Mouse (Mus musculus) intestine, postnatal 0 days (tissue): ENCODE measurements at regions not wholly inside any gene's neighbourhood (a gene's known extent, or its start where the extent isn't known, plus 50 kb on each side); places are given as distances from the start of the nearest gene placed in this dataset.

Experiments
- ATAC-seq: fragments of 200-750 bp; cut with Nextera tagmentation; 2 replicates; pipeline ENCODE4 v1.8.0; 2017; ENCODE audit warnings: mild to moderate bottlenecking, moderate TSS enrichment, moderate library complexity
- H3K27ac ChIP-seq: fragments of 300-500 bp; sonication (generic); 2 replicates; pipeline ENCODE4 v1.5.1; 2014; ENCODE audit warnings: mild to moderate bottlenecking, low read depth, low read length, moderate library complexity
- H3K27me3 ChIP-seq: fragments of 300-500 bp; sonication (generic); replicated peaks from 2 replicates; pipeline ENCODE4 v1.6.1; 2014; ENCODE audit warnings: low read length, mixed read lengths; ENCODE audit not compliant: control insufficient read depth, insufficient read depth
- H3K36me3 ChIP-seq: fragments of 300-500 bp; sonication (generic); 2 replicates; pipeline ENCODE4 v1.6.1; 2014; ENCODE audit warnings: mild to moderate bottlenecking, moderate library complexity; ENCODE audit not compliant: control insufficient read depth, insufficient read depth
- H3K4me1 ChIP-seq: fragments of 300-500 bp; sonication (generic); replicated peaks from 2 replicates; pipeline ENCODE4 v1.6.1; 2014; ENCODE audit warnings: antibody characterized with exemption, low read length, mixed read lengths; ENCODE audit not compliant: control insufficient read depth, insufficient read depth
- H3K4me2 ChIP-seq: fragments of 300-500 bp; sonication (generic); replicated peaks from 2 replicates; pipeline ENCODE4 v1.6.1; 2014; ENCODE audit warnings: low read depth, mild to moderate bottlenecking, moderate library complexity
- H3K4me3 ChIP-seq: fragments of 300-500 bp; sonication (generic); 2 replicates; pipeline ENCODE4 v1.5.1; 2014; ENCODE audit warnings: low read depth, low read length
- H3K9ac ChIP-seq: fragments of 300-500 bp; sonication (generic); 2 replicates; pipeline ENCODE4 v1.6.1; 2014; ENCODE audit warnings: mild to moderate bottlenecking, low read depth, low read length
- H3K9me3 ChIP-seq: fragments of 300-500 bp; sonication (generic); 2 replicates; pipeline ENCODE4 v1.6.1; 2016; ENCODE audit warnings: mixed run types; ENCODE audit not compliant: control insufficient read depth
- CTCF ChIP-seq: sonication (generic); IDR thresholded peaks from 2 replicates; pipeline ENCODE4 v1.5.1; 2016; ENCODE audit warnings: low read depth, mild to moderate bottlenecking, control low read depth, antibody characterized with exemption, moderate library complexity
- WGBS: fragments of 180-500 bp; shearing (Covaris S2); extraction: QIAGEN DNeasy Blood & Tissue Kit; methylation state at CpG from one replicate; pipeline ENCODE4 v1.1.7; 2014; 5-methylcytosine and 5-hydroxymethylcytosine counted together

- Histone ChIP-seq H3K4me3 (no peak overlapping the region), H3K27ac (no peak overlapping the region)
Observed at GRCm38 (mm10) chr6:108717681-108718080, 57.3 kb downstream of the Bhlhe40 start.

GRCm38 (mm10) chr6:108718887-108719286 is 58.5 kb downstream of the Bhlhe40 start:
- no peak overlapping the region for H3K4me2 ChIP-seq
- WGBS: 85% methylated on average over 3 of the region's 3 CpGs
- ATAC-seq: no peak
- no peaks in the 10 kb centered on the region for H3K27me3 ChIP-seq
- H3K9ac ChIP-seq: no peak overlapping the region
- no peak overlapping the region for H3K4me3 ChIP-seq
- TF ChIP-seq CTCF: no peak
- no peaks in the 10 kb centered on the region for H3K4me1 ChIP-seq
- H3K9me3 ChIP-seq: no peaks in the 10 kb centered on the region
- H3K27ac ChIP-seq: no peak overlapping the region
- H3K36me3 ChIP-seq: no peaks in the 10 kb centered on the region

More at GRCm38 (mm10) chr6:108717681-108718080, 57.3 kb downstream of the Bhlhe40 start:
- Histone ChIP-seq H3K9ac (no peak overlapping the region), H3K36me3 (no peaks in the 10 kb centered on the region), H3K9me3 (no peaks in the 10 kb centered on the region), H3K4me1 (no peaks in the 10 kb centered on the region), H3K4me2 (no peak overlapping the region), H3K27me3 (no peaks in the 10 kb centered on the region)
- ATAC-seq: no peak
- 33% methylated on average over 4 of the region's 4 CpGs for WGBS
- TF ChIP-seq CTCF: no peak

- Histone ChIP-seq H3K4me1 (no peaks in the 10 kb centered on the region), H3K27me3 (no peaks in the 10 kb centered on the region), H3K27ac (no peak overlapping the region), H3K9me3 (no peaks in the 10 kb centered on the region), H3K4me2 (no peak overlapping the region), H3K9ac (no peak overlapping the region), H3K4me3 (no peak overlapping the region), H3K36me3 (no peaks in the 10 kb centered on the region)
- TF ChIP-seq CTCF: no peak
- 81% methylated on average over 4 of the region's 4 CpGs for WGBS
- no peak for ATAC-seq
Observed at GRCm38 (mm10) chr6:108719977-108720376, 59.5 kb downstream of the Bhlhe40 start.

GRCm38 (mm10) chr6:108720978-108721377 is 60.5 kb downstream of the Bhlhe40 start:
- Histone ChIP-seq H3K27me3 (no peaks in the 10 kb centered on the region), H3K36me3 (no peaks in the 10 kb centered on the region), H3K4me1 (no peaks in the 10 kb centered on the region), H3K9me3 (no peaks in the 10 kb centered on the region), H3K4me3 (no peak overlapping the region), H3K9ac (no peak overlapping the region), H3K4me2 (no peak overlapping the region), H3K27ac (no peak overlapping the region)
- no peak for TF ChIP-seq CTCF
- WGBS: 95% methylated on average over 3 of the region's 3 CpGs
- no peak for ATAC-seq

GRCm38 (mm10) chr6:108721557-108721956 is 61.1 kb downstream of the Bhlhe40 start:
- no peak for TF ChIP-seq CTCF
- Histone ChIP-seq H3K9me3 (no peaks in the 10 kb centered on the region), H3K27me3 (no peaks in the 10 kb centered on the region), H3K36me3 (no peaks in the 10 kb centered on the region), H3K4me2 (no peak overlapping the region), H3K4me1 (no peaks in the 10 kb centered on the region), H3K9ac (no peak overlapping the region), H3K4me3 (no peak overlapping the region), H3K27ac (no peak overlapping the region)
- 84% methylated on average over 4 of the region's 4 CpGs for WGBS
- no peak for ATAC-seq

GRCm38 (mm10) chr6:108723236-108723635 is 59.7 kb upstream of the Arl8b start:
- no peaks in the 10 kb centered on the region for H3K9me3 ChIP-seq
- H3K36me3 ChIP-seq: no peaks in the 10 kb centered on the region
- no peak overlapping the region for H3K27ac ChIP-seq
- no peaks in the 10 kb centered on the region for H3K27me3 ChIP-seq
- no peak for TF ChIP-seq CTCF
- WGBS: 62% methylated on average over 2 of the region's 2 CpGs
- ATAC-seq: no peak
- no peaks in the 10 kb centered on the region for H3K4me1 ChIP-seq
- H3K4me2 ChIP-seq: no peak overlapping the region
- H3K4me3 ChIP-seq: no peak overlapping the region
- no peak overlapping the region for H3K9ac ChIP-seq

- Histone ChIP-seq H3K36me3 (no peaks in the 10 kb centered on the region), H3K4me2 (no peak overlapping the region), H3K4me1 (no peaks in the 10 kb centered on the region), H3K9ac (no peak overlapping the region), H3K4me3 (no peak overlapping the region), H3K27me3 (no peaks in the 10 kb centered on the region), H3K9me3 (no peaks in the 10 kb centered on the region), H3K27ac (no peak overlapping the region)
- 80% methylated on average over 2 of the region's 2 CpGs for WGBS
- no peak for ATAC-seq
- no peak for TF ChIP-seq CTCF
Observed at GRCm38 (mm10) chr6:108723751-108724150, 59.1 kb upstream of the Arl8b start.
